Mouse (Mus musculus): ENCODE results near the gene Nol12.

The Nol12 gene

DNA sequence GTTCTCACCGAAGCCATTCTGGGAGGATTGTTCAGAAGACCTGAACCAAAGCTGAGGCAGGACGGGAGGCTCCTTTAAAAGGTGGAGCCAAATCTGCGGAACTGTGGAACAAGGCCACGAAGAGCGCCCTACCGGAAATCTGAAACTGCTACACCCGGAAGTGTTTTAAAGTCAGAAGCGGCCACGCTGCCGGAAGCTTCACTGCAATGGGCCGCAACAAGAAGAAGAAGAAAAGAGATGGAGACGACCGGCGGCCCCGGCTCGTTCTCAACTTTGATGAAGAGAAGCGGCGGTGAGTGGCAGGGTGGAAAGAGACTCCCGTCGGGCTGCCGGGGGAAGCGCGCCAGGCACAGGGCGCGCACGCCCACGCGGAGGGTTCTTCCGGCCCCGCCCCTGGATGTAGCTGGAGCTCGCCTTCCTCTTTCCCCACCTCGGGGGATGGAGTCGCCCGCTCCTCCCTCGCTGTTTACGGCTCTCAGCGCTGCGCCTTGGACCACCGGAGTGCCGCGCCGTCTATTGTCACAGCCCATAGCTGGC is at the start of gene Nol12:
TSS of gene Nol12 (plus strand) at position 150 of the 537 bp plus-strand sequence.
- peak; percentile 94 for DNase-seq (ENCODE audit: low read depth, low spot score)

DNA sequence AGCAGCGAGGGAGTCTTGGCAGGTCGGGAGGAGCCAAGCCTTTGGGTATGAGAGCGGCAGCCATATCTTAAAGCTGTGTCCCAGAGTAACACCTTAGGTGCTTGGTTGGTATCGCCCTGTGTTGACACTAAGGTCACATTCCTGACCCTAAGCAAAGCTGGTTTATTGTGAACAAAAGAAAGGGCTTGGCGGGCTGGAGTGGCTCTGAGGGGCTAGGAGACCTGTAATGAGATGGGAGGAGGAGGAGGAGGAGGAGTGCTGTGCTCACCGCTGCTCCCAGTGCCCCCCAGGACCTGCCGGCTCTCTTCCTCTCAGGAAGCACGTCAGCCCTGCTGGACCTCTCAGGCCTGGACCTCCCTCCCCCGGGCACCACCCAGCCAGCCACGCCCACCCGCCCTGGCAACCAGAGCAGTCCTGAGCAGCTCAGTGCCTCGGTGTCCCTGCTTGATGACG is 45.3 kb upstream of the Nol12 start:
- no peak for DNase-seq (ENCODE audit: low read depth, low spot score)

DNA sequence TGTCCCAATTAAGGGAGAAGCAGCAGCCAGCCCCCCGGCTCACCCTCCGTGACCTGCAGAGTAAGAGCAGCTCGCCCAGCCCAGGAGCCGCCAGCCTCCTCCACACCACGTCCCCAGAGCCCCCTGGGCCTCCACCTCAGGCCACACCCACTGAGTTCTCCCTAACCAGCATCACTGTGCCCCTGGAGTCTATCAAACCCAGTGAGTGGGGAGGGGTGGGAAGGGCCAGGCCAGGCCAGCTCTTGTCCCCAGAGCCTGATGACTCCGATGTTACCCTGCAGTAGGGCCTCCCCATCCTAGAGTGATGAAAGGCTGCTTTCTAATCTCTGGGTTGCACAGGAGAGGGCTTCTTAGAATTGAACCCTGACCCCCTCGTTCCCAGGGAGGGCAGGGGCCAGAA is 42.3 kb upstream of the Nol12 start:
- no peak for DNase-seq (ENCODE audit: low read depth, low spot score)

DNA sequence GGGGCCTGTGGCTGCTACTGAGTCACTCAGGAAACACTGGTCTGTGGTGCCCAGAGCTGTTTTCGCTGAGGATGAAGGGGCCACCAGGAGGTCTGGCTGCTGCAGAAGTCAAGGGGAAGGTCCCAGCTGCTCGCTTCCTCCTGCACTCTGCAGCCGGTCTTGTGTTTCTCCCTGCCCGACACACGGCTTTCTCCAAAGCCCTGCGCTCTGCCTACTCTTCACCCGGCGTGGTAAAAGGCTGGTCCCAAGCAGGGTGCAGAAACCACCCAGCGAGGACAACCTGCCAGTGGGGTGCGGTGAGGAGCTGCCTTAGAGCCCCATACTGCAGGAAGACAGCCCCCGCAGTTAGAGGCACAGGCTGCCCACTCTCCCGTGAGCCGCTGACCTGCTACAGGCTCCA is 40.0 kb upstream of the Nol12 start:
- peak; percentile 53 for DNase-seq (ENCODE audit: low read depth, low spot score)

DNA sequence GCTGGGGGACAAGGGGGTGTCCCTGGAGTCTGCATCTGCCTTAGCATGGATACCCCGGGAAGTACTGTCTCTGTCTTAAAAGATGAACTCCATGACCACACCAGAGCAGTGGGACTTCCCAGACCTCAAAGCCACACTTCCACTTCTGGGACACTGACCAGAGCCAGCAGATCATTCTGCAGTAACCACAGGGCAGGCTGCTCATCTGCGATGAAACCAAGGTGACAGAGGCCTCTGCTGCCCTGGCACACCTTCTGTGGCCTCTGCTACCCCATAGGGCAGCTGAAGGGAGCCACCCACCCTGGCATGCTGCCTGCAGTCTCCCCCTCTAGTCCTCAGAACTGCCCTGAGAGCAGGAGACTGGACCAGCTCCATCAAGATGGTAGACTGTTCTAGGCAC is 39.0 kb upstream of the Nol12 start:
- DNase-seq (ENCODE audit: low read depth, low spot score), result no peak

DNA sequence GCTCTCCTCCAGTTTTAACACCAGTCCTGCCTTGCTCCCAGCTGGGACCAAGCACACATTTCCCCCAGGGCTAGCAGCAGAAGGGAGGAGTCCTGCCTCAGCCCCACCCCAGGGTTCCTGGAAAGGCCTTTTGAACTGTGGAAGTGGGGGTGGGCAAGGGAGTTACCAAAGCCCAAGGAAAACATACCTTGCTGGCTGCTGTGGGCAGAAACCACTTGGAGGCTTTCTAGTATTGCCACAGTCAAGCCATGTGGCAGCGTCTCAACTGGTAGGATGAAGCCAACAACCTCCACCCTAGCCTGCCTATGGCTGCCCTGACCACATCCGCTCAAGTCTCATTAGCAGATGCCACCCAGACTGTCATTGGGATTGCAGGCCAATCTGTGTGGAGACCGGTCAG is 38.6 kb upstream of the Nol12 start:
- peak; percentile 71 for DNase-seq (ENCODE audit: low read depth, low spot score)

DNA sequence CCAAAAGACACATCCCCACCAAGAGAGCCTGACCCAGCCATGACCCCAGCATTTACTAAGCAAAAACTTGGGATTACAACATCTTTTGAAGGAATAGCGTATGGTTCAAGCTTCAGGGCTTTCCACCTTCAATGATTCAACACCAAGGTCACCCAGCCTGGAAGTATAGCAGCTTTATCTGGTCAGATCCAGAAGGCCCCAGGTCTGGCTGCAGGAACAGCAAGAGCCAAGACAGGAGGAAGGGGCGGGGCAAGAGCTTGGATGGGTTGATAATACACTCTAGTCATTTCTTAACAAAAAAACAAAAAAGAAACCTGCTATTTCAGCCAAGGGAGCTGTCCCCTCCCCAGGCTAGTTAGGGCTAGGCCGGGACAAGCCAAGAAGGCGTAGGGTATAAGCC is 37.2 kb upstream of the Nol12 start:
- no peak for DNase-seq (ENCODE audit: low read depth, low spot score)

DNA sequence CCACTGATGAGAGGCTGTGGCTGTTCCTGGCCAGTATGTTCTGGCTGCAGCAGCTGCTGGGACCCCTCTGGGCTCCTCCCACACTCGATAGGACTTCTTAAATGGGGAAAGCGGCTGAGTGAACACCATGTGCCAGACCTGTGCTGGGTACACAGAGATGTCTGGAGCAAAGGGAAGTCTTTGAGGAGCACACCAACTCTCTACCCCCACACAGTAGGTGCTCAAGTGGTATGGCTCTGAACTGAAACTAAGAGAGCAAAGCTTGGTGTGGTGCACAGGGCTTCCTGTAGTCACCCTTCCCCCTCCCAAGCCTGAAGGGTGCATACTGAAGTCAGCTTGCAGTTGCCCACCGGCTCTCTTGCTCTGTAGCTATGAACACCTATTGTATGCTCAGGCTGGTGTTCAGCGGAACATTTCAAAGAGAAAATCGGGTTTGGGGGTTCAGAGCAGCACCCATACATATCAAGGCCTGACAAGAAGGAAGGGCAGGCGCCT is 36.2 kb upstream of the Nol12 start:
- DNase-seq (ENCODE audit: low read depth, low spot score), result peak; percentile 71

DNA sequence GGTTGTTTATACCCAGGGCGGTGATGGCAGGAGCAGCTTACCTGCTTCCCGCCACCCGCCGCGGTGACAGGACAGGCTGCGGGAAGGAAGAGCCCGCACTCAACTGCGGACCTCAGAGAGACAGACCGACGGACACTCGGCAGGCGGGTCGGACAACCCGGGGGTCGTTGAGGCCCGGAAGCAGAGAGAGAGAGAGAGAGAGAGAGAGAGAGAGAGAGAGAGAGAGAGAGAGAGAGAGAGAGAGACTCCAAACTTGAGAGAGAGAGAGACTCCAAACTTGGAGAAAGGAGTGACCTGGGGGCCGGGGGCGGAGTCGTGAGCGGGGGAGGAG is 35.4 kb upstream of the Nol12 start, which contains the start of gene Gm49510:
TSS of gene Gm49510 (plus strand) at position 259 of the 331 bp plus-strand sequence.
- DNase-seq (ENCODE audit: low read depth, low spot score), result peak; percentile 41

DNA sequence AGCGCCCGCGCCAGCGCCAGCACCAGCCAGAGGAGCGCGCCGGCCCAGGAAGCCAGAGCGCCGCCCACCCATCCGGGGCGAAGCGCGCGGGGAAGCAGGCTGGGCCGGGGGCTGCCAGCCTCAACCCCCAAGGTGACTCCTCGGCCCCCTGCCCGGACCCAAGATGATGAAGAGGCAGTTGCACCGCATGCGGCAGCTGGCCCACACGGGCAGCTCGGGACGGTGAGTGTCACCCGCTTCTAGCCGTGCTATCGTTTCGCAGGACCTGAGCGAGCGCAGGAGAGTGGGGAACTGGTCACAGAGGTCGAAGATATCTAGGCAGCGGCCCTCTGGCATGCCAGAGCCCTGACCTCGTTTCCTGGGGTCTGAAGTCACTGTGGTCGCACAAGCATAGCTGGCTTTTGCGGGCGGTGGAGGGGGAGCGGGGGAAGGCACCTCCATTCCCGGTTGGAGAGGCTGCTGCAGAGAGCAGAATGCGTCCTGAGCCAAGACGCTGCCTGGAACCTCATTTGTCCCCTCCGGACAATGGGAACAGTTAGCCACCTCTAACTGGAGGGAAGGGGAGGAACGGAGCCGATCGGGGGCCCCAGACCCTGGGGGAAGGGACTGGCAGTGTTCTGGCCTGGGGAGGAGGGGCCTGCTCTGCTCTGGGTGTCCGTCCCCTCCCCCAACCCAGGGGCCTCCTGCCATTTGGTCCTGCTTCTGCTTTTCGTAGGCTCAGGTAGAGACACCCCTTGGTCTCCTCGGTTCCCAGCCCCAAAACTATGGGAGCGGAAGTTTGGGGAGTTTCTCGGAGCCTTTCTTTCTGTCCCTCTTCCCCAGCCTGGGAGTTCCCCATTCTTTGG is 34.8 kb upstream of the Nol12 start, which contains the start of gene Sh3bp1:
TSS of gene Sh3bp1 (plus strand) at position 29 of the 845 bp plus-strand sequence.
- peak; percentile 84 for DNase-seq (ENCODE audit: low read depth, low spot score)

DNA sequence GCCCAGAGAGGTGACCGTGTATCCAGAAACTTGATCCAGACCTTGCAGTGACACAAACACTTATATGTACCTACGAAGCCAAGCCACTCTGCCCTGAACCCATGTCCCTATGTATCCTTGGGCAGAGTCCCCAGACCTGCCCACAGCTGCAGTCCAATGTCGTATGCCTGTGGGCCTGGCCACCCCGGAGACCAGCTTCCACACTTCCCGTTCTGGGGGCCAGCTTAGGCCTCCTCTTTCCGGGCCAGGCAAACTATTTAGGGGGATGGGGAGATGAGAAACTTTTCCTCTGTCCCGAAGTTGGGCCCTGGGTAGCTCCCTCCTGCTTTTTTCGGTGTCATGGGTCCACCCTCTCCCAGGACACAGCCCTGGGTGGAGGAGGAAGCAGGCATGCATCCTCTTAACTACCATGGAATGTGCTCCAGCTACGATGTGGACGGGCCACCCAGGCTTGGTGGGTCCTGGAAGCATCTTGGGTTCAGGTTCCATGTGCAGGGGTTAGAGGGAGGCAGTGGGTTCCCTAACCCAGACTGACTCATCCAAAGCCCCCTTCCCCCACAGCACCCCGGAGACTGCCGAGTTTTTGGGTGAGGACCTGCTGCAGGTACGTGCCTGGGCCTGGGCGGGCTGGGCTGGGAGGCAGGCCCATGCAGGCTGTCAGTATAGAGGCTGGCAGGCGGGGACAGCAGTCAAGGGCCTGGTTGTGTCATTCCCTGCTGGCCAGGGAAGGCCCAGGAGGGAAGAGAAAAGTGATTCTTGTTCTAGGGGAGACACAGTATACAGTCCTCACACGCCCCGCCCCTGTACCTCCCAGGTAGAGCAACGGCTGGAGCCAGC is 33.9 kb upstream of the Nol12 start:
- no peak for DNase-seq (ENCODE audit: low read depth, low spot score)

DNA sequence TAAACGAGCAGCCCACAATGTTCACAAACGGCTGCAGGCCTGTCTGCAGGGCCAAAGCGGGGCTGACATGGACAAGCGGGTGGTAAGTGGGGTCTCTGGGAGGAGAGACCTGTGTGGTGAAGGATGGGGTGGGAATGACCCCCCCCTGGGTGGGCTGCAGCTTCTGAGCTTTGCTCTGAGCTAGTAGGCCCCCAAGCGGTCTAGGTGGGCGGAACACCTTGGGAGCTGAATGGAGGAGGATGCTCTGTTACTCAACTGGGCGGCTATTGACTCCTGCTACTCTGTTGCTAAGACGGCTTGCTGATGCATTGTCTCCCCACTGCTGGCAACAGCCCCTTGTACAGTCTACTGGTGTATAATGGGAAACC is 33.3 kb upstream of the Nol12 start:
- DNase-seq (ENCODE audit: low read depth, low spot score), result peak; percentile 40

DNA sequence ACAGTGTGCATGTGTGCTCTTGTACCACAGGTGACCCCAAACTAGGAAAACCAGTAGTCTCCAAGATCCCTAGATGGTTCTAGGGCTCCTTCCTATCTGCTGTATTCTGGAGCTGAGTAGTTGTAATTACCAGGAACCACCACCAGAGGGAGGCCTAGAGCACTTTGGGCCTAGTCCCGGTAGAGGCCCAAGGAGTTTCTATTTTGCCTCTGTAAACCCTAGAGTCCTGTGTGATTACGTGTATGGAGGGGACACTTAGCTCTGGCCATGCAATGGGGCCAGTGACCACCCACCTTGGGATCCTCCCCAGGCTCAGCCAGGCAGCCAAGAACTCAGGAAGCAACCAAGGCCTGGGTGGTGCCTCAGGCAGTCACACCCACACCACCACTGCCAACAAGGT is 31.5 kb upstream of the Nol12 start:
- peak; percentile 89 for DNase-seq (ENCODE audit: low read depth, low spot score)

DNA sequence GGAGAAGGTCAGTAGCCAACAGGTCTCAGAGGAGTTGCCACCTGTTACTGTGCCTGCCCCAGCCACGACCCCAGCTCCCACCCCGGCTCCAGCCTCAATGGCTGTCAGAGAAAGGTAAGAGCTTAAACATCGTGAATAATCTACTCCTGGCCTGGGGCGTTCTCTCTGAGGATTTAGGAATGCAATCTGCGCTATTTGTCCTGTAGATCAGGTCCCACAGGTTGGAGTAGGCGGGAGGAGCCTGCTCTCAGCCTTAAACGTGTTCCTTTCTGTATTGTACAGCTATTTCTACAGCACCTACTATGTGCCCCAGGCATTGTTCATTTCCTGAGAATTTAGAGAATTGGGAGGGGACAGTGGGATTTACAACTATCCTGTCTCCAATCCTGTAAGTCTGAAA is 26.3 kb upstream of the Nol12 start:
- DNase-seq (ENCODE audit: low read depth, low spot score), result no peak

DNA sequence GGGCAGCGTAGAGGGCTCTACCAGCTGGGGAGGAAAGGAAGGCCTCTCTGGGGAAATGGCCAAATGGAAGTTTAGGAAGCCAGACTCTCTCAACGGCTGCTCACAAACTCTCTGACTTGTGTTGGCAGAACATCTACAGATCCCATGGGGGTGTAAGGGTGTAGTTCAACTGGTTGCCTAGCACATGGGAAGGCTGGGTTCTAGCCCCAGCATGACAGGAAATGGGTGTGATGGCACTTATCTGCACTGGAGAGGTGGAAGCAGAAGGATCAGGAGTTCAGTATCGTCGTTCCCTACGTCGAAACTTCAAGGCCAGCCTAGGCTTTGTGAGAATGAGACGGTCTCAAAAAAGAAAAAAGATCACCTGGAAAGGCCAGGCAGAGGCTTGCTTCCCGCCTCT is 25.8 kb upstream of the Nol12 start:
- no peak for DNase-seq (ENCODE audit: low read depth, low spot score)

DNA sequence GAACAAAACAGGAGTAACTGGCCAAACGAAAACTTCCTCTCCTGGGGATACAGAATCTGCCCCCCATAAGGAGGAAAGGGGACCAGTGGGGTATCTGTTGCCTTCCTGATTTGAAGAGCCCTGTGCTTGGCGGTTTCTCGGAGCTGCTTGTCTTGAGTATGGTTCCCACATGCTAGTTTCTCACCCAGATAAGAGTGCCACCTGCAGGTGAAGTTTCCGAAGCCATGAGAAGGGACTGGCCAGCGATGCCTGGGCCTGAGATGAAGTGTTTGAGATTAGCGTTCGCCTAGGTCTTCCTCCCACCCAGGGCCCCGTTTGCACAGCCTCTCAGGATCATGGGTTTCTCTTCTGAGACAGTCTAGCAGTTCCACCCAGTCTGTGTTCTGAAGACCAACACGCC is 22.7 kb upstream of the Nol12 start:
- DNase-seq (ENCODE audit: low read depth, low spot score), result peak; percentile 71

DNA sequence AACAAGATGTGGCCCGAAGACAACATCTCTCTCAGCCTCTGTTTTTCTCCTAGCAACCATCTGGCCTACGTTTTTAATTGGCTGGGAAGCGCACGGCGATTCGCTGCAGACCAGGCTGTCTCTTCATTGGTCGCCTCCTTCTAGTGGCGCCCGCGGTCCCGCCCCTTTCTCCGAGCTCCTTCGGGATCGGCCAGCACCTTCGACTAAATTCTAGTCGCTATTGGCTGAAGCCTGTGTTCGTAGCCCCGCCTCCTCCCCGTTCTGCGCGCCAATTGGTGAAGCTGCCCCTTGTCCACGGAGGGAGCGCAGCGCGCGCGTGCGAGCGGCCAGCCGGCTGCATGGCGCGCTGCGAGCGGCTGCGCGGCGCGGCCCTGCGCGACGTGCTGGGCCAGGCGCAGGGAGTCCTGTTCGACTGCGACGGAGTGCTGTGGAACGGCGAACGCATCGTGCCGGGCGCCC is 21.1 kb upstream of the Nol12 start, which contains the start of gene Pdxp:
TSS of gene Pdxp (plus strand) at position 288 of the 459 bp plus-strand sequence.
- DNase-seq (ENCODE audit: low read depth, low spot score), result peak; percentile 97

DNA sequence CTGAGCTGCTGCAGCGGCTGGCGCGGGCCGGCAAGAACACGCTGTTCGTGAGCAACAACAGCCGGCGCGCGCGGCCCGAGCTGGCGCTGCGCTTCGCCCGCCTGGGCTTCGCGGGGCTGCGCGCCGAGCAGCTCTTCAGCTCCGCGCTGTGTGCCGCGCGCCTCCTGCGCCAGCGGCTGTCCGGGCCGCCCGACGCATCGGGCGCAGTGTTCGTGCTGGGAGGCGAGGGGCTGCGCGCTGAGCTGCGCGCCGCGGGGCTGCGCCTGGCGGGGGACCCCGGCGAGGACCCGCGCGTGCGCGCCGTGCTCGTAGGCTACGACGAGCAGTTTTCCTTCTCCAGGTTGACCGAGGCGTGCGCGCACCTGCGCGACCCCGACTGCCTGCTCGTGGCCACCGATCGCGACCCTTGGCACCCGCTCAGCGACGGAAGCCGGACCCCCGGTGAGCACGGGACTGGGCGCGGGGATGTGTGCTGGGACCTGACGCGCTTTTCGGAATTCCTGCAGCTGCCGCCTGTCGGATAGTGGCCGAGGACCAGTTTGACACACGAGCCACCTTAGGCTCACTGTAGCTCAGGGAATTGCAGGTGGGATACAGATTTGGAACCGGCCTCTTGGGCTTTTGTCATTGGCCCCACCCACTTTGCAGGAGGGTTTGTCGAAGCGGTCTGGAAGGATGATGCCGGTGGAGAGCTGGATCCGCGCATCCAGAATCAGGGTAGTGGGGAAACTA is 20.5 kb upstream of the Nol12 start:
- no peak for DNase-seq (ENCODE audit: low read depth, low spot score)

DNA sequence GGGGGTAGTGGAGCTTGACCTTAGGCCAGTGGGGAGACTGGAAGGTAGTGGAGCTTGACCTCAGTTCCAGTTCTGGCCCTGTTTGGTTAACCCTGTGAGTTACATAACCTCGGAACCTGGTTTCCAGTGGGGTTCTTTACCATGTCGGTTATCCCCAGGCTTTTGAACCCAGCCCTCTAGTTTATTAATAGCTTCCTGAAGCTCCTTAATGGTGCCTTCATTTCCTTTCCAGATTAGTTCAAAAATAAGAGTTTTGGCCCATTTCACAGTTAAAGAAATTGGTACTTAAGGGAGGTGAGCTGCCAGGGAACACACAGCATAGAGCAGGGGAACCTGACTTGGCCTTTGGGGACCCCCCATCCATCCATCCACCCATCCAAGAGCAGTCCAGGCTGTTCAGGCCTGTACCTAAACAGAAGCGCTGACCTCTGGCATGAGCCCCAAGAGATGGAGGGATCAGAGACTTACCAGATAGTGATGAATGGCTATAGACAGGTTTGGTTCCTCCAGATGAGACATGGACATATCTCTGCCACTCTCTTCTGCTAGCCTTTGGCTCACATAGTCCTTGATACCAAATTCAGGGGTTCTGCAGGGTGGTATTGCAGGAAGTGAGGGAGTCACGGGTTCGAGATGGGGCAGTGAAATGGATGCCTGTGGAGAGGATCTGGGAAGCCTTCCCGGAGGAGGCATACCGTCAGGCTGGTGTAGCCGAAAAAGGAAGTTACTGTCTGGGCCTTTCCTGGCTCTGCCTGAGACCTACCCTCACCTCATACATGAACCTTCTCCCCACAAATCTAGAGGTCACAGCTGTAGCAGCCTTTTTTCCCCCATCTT is 19.7 kb upstream of the Nol12 start:
- DNase-seq (ENCODE audit: low read depth, low spot score), result no peak

DNA sequence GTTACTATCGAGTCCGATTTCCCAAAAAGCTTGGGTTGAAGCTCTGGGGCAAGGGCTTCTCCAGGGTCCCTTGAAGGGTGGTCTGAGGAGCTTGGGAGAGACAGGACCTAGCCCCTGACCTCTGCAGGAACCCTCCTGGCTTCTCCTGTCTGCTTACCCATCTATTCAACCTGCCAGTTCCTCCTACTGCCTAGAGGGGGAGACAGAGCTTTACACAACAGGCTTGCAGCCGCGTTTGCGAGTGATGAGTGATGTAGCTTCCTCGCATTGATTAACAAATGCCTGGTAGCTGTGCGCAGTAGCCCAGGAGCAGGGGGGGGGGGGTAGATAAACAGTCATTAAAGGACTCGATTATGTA is 19.1 kb upstream of the Nol12 start:
- peak; percentile 90 for DNase-seq (ENCODE audit: low read depth, low spot score)

All from CD4-positive, CD25-positive, alpha-beta regulatory T cell, adult 2 months (primary cell).